Mouse (Mus musculus) MEL (cell line): ENCODE results near the gene Pde4dip. TPM values are rescaled to one million over a fixed set of nuclear protein-coding genes. Genes with fewer than 3 reads are reported as not detected.
A peak's percentile ranks its signal among the peaks of the same experiment; 100 is the strongest.

Source experiments
- DNase-seq: peaks from one replicate; pipeline ENCODE4 v3.0.0; 2011; ENCODE audit warnings: low read depth, low spot score
- H3K27ac ChIP-seq: 2 replicates; pipeline ENCODE4 v1.5.1; 2012; ENCODE audit warnings: low read depth, mild to moderate bottlenecking, control low read depth, low read length, moderate library complexity; ENCODE audit not compliant: control insufficient read depth
- H3K27me3 ChIP-seq, 2 experiments: fragments of 150-350 bp in 1 of 2; sonication (generic) in 1 of 2; 2 replicates each; pipeline ENCODE4 v1.6.1; 2012; ENCODE audit warnings: low read length in 2 of 2, mild to moderate bottlenecking in 2 of 2, improper control_type of control experiment in 1 of 2, moderate library complexity in 1 of 2; ENCODE audit not compliant: insufficient read depth in 2 of 2, control insufficient read depth in 1 of 2
- H3K36me3 ChIP-seq, 2 experiments: 2 replicates each; pipeline ENCODE4 v1.6.1; 2012 to 2014; ENCODE audit warnings: low read length in 2 of 2, improper control_type of control experiment in 1 of 2, inconsistent platforms in 1 of 2, mild to moderate bottlenecking in 1 of 2; ENCODE audit not compliant: insufficient read depth in 2 of 2, control insufficient read depth in 1 of 2
- H3K4me1 ChIP-seq, 2 experiments: fragments of 150-350 bp in 1 of 2; sonication (generic) in 1 of 2; 2 replicates each; pipeline ENCODE4 v1.6.1; 2012; ENCODE audit warnings: low read length in 2 of 2, improper control_type of control experiment in 1 of 2, mild to moderate bottlenecking in 1 of 2; ENCODE audit not compliant: insufficient read depth in 2 of 2, control insufficient read depth in 1 of 2
- H3K4me3 ChIP-seq, 2 experiments: fragments of 150-350 bp in 1 of 2; sonication (generic) in 1 of 2; 2 replicates each; pipeline ENCODE4 v1.5.1; 2012; ENCODE audit warnings: low read depth in 2 of 2, low read length in 2 of 2, mild to moderate bottlenecking in 2 of 2, moderate library complexity in 2 of 2, control low read depth in 1 of 2, improper control_type of control experiment in 1 of 2; ENCODE audit not compliant: control insufficient read depth in 1 of 2, insufficient read depth in 1 of 2
- H3K79me2 ChIP-seq: 2 replicates; pipeline ENCODE4 v1.6.1; 2012; ENCODE audit warnings: mild to moderate bottlenecking, low read length, moderate library complexity; ENCODE audit not compliant: control insufficient read depth, poor library complexity, insufficient read depth
- H3K9ac ChIP-seq: 2 replicates; pipeline ENCODE4 v1.6.1; 2012; ENCODE audit warnings: low read depth, mild to moderate bottlenecking, control low read depth, low read length, moderate library complexity; ENCODE audit not compliant: control insufficient read depth, poor library complexity, severe bottlenecking
- H3K9me3 ChIP-seq: fragments of 150-350 bp; sonication (generic); replicated peaks from 2 replicates; pipeline ENCODE4 v1.6.1; 2012; ENCODE audit warnings: mild to moderate bottlenecking, low read length, improper control_type of control experiment, moderate library complexity; ENCODE audit not compliant: insufficient read depth
- BHLHE40 ChIP-seq: IDR thresholded peaks from 2 replicates; pipeline ENCODE4 v1.6.1; 2012; ENCODE audit warnings: low read depth, mild to moderate bottlenecking, inconsistent platforms, low read length, improper control_type of control experiment, borderline replicate concordance
- CTCF ChIP-seq, 3 experiments: IDR thresholded peaks in 2 of 3; conservative IDR thresholded peaks in 1 of 3; 2 replicates each; pipeline ENCODE4 v1.5.1; 2011 to 2012; ENCODE audit warnings: low read length in 3 of 3, low read depth in 2 of 3, mild to moderate bottlenecking in 2 of 3, improper control_type of control experiment in 1 of 3, inconsistent platforms in 1 of 3, mixed read lengths in 1 of 3, moderate library complexity in 1 of 3; ENCODE audit not compliant: control insufficient read depth in 1 of 3, insufficient read depth in 1 of 3, poor library complexity in 1 of 3, severe bottlenecking in 1 of 3
- EP300 ChIP-seq, 2 experiments: IDR thresholded peaks; 2 replicates each; pipeline ENCODE4 v1.6.1; 2011; ENCODE audit warnings: improper control_type of control experiment in 2 of 2, low read length in 2 of 2, low read depth in 1 of 2, mild to moderate bottlenecking in 1 of 2
- ETS1 ChIP-seq: IDR thresholded peaks from 2 replicates; pipeline ENCODE4 v1.6.1; 2012; ENCODE audit warnings: low read depth, mild to moderate bottlenecking, inconsistent platforms, low read length, improper control_type of control experiment, moderate library complexity
- GABPA ChIP-seq: IDR thresholded peaks from 2 replicates; pipeline ENCODE4 v1.6.1; 2012; ENCODE audit warnings: low read depth, mild to moderate bottlenecking, inconsistent platforms, low read length, improper control_type of control experiment, moderate library complexity
- GATA1 ChIP-seq: IDR thresholded peaks from 2 replicates; pipeline ENCODE4 v1.6.1; 2011; ENCODE audit warnings: low read depth, low read length, improper control_type of control experiment
- HCFC1 ChIP-seq: IDR thresholded peaks from 2 replicates; pipeline ENCODE4 v1.6.1; 2012; ENCODE audit warnings: low read depth, mild to moderate bottlenecking, inconsistent platforms, low read length, improper control_type of control experiment, moderate library complexity
- JUND ChIP-seq: IDR thresholded peaks from 2 replicates; pipeline ENCODE4 v1.6.1; 2011; ENCODE audit warnings: low read depth, mild to moderate bottlenecking, improper control_type of control experiment, low read length
- KAT2A ChIP-seq: conservative IDR thresholded peaks from 2 replicates; pipeline ENCODE4 v1.6.1; 2012; ENCODE audit warnings: low read depth, low read length, improper control_type of control experiment, inconsistent platforms
- MAX ChIP-seq: IDR thresholded peaks from 2 replicates; pipeline ENCODE4 v1.6.1; 2011; ENCODE audit warnings: low read length, improper control_type of control experiment
- MAZ ChIP-seq: IDR thresholded peaks from 2 replicates; pipeline ENCODE4 v1.6.1; 2012; ENCODE audit warnings: low read depth, mild to moderate bottlenecking, inconsistent platforms, low read length, improper control_type of control experiment
- MXI1 ChIP-seq: IDR thresholded peaks from 2 replicates; pipeline ENCODE4 v1.6.1; 2011; ENCODE audit warnings: mild to moderate bottlenecking, low read depth, low read length, improper control_type of control experiment
- MYB ChIP-seq: IDR thresholded peaks from 2 replicates; pipeline ENCODE4 v1.6.1; 2011; ENCODE audit warnings: mild to moderate bottlenecking, low read depth, low read length, improper control_type of control experiment
- NELFE ChIP-seq: IDR thresholded peaks from 2 replicates; pipeline ENCODE4 v1.6.1; 2011; ENCODE audit warnings: low read depth, low read length, improper control_type of control experiment
- POLR2AphosphoS2 ChIP-seq: IDR thresholded peaks from 2 replicates; pipeline ENCODE4 v1.6.1; 2011; ENCODE audit warnings: low read length, improper control_type of control experiment
- RCOR1 ChIP-seq: IDR thresholded peaks from 2 replicates; pipeline ENCODE4 v1.6.1; 2012; ENCODE audit warnings: low read depth, mild to moderate bottlenecking, inconsistent platforms, low read length, improper control_type of control experiment
- SIN3A ChIP-seq: IDR thresholded peaks from 2 replicates; pipeline ENCODE4 v1.6.1; 2012; ENCODE audit warnings: low read length, improper control_type of control experiment, inconsistent platforms
- TBP ChIP-seq: IDR thresholded peaks from 2 replicates; pipeline ENCODE4 v1.8.0; 2011; ENCODE audit warnings: low read depth, low read length, improper control_type of control experiment
- USF1 ChIP-seq: IDR thresholded peaks from 2 replicates; pipeline ENCODE4 v1.6.1; 2014; ENCODE audit warnings: low read depth, mild to moderate bottlenecking, inconsistent platforms, low read length, improper control_type of control experiment, moderate library complexity
- ZC3H11A ChIP-seq: IDR thresholded peaks from 2 replicates; pipeline ENCODE4 v1.6.1; 2012; ENCODE audit warnings: low read depth, mild to moderate bottlenecking, inconsistent platforms, low read length, improper control_type of control experiment
- ZNF384 ChIP-seq: IDR thresholded peaks from 2 replicates; pipeline ENCODE4 v1.6.1; 2012; ENCODE audit warnings: low read depth, mild to moderate bottlenecking, inconsistent platforms, low read length, improper control_type of control experiment
- polyA plus RNA-seq, 2 experiments: library from polyadenylated mRNA; stranded (reverse) in 1 of 2; unstranded in 1 of 2; fragments of >175 nt in 1 of 2; fragments of >200 nt in 1 of 2; gene quantifications; 2 replicates each; pipeline versions ENCODE4 v1.2.1 to v1.2.4; 2012; ENCODE audit warnings: low replicate concordance in 2 of 2, low read depth in 1 of 2; ENCODE audit not compliant: insufficient read length in 2 of 2, insufficient read depth in 1 of 2, missing spikeins in 1 of 2
- total RNA-seq: library from RNA; depleted of rRNA; stranded (reverse); fragments of 300-350 nt; gene quantifications from 2 replicates; pipeline ENCODE4 v1.2.3, GENCODE M21; 2012

Pde4dip gene
- total and polyA plus RNA-seq, 3 experiments = 47.6 to 52.4 TPM; not detected in 1

DNA sequence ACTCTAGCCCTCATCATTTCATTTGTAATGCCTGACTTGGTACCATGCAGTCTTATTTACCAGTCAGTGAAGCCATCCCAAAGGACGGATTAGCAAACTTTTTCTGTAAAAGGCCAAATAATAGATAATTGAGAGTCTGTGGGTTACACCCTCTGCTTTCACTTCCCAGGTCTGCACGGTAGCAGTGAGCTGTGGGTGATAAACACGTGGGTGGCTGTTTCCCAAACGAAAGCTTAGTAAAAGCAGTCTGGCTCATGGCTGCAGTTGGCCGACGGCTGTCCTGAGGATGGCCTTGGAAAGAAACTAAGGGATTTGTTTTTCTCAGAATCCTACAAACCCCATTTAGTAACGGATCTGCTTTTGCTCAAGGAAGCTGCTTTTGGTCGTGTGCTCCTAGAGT is 227.3 kb downstream of the Pde4dip start:
- DNase-seq = peak; percentile 27
- H3K79me2 ChIP-seq = peaks cover 3% of the 10 kb centered on the region; the same call in 1 of the 2 replicates
- H3K9ac ChIP-seq = no peak overlapping the region
- H3K4me3 ChIP-seq = no peak overlapping the region
- H3K27me3 ChIP-seq = no peaks in the 10 kb centered on the region
- no peaks in the 10 kb centered on the region for H3K9me3 ChIP-seq
- H3K36me3 ChIP-seq = peaks cover 0 to 25% of the 10 kb centered on the region in 2 experiments; a peak in 2 of 4 replicates
- H3K27ac ChIP-seq = no peak overlapping the region
- H3K4me1 ChIP-seq = peaks cover 8 to 26% of the 10 kb centered on the region in 2 experiments
- TF ChIP-seq CTCF (IDR thresholded peaks at IDR 0.05 in 2 of 3, conservative IDR thresholded peaks at IDR 0.05 in 1 of 3; ENCODE audit: control insufficient read depth in 1 of 3, insufficient read depth in 1 of 3, low read depth in 2 of 3, low read length in 3 of 3, poor library complexity in 1 of 3, severe bottlenecking in 1 of 3) = no peak
- no peak for TF ChIP-seq TBP
- no peak for TF ChIP-seq EP300 (IDR thresholded peaks at IDR 0.05; ENCODE audit: low read depth in 1 of 2, low read length in 2 of 2)
- TF ChIP-seq NELFE = no peak
- peak; percentile 54; the same call in 1 of the 2 replicates for TF ChIP-seq SIN3A
- peak; percentile 81 for TF ChIP-seq MAX
- TF ChIP-seq ZC3H11A = no peak
- no peak for TF ChIP-seq ETS1
- TF ChIP-seq JUND = no peak
- TF ChIP-seq GABPA = no peak
- peak; percentile 14; the same call in 1 of the 2 replicates for TF ChIP-seq USF1
- TF ChIP-seq POLR2AphosphoS2 = no peak
- TF ChIP-seq KAT2A = no peak
- TF ChIP-seq RCOR1 = no peak
- TF ChIP-seq BHLHE40 = no peak
- TF ChIP-seq ZNF384 = no peak
- peak; percentile 71 for TF ChIP-seq MXI1
- no peak for TF ChIP-seq MAZ

DNA sequence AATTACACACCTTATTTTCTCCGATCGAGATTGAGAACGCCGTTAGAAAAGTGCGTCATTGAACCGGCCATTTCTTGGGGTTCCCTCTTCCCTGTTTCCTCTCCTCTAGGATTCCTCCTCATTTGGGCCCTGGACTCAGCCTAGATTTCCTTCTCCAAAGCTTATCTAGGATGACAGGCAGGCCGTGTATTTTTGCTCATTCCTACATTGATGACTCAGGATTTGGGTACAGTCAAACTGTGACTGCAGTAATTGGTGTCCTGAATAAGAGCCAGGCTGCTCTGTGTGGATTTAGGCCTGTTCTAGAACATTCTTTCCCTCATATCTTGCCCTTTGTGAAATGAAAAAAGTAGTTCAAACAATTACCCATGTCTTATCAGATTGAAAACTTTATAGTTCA is 228.8 kb downstream of the Pde4dip start:
- H3K4me1 ChIP-seq = peaks cover 8 to 26% of the 10 kb centered on the region in 2 experiments
- H3K79me2 ChIP-seq = peaks cover 3% of the 10 kb centered on the region; the same call in 1 of the 2 replicates
- H3K9ac ChIP-seq = no peak overlapping the region
- no peaks in the 10 kb centered on the region for H3K9me3 ChIP-seq
- no peak overlapping the region for H3K27ac ChIP-seq
- 0 out of 2 replicates have a peak, but pooled peaks have one; percentile 11 for TF ChIP-seq MYB
- TF ChIP-seq GATA1 = 0 out of 2 replicates have a peak, but pooled peaks have one; percentile 25
- no peak for TF ChIP-seq HCFC1
- H3K27me3 ChIP-seq = no peaks in the 10 kb centered on the region
- no peak overlapping the region for H3K4me3 ChIP-seq
- H3K36me3 ChIP-seq = peaks cover 0 to 25% of the 10 kb centered on the region in 2 experiments; a peak in 2 of 4 replicates
- peak; percentile 35 for DNase-seq
